Mouse (Mus musculus): ENCODE data around the gene Fgf14. TPM values are rescaled to one million over a fixed set of nuclear protein-coding genes. Genes with fewer than 3 reads are reported as not detected.
"Not testable (repeated sequence)": the region's sequence is repeated elsewhere in the genome, so short reads cannot be mapped to it uniquely, and the experiment has no call there.

Gene Fgf14
- polyA plus RNA-seq, 1 experiment from 2014 or later: 0.03 TPM

- not testable (repeated sequence) for ATAC-seq (ENCODE audit: insufficient read depth); H3K4me1 ChIP-seq (replicated peaks); H3K27ac ChIP-seq (replicated peaks); H3K4me2 ChIP-seq; H3K9ac ChIP-seq; H3K9me3 ChIP-seq (replicated peaks); H3K4me3 ChIP-seq (replicated peaks); H3K27me3 ChIP-seq; H3K36me3 ChIP-seq (replicated peaks)
- 51% methylated on average over 3 of the region's 3 CpGs for WGBS (ENCODE audit: insufficient replicate concordance)
Measured at GRCm38 (mm10) chr14:124033302-124033701, 643.6 kb downstream of the Fgf14 start.

GRCm38 (mm10) chr14:124027886-124028670, 648.8 kb downstream of the Fgf14 start:
- Histone ChIP-seq H3K4me1 (replicated peaks) (no peaks in the 10 kb centered on the region), H3K27me3 (no peaks in the 10 kb centered on the region), H3K4me3 (replicated peaks) (no peak overlapping the region), H3K9ac (no peak overlapping the region), H3K4me2 (no peak overlapping the region), H3K9me3 (replicated peaks) (no peaks in the 10 kb centered on the region), H3K27ac (replicated peaks) (no peak overlapping the region), H3K36me3 (replicated peaks) (no peaks in the 10 kb centered on the region)
- ATAC-seq (ENCODE audit: insufficient read depth): no peak
- WGBS (ENCODE audit: insufficient replicate concordance): 41% methylated on average over 1 of the region's 1 CpGs

- H3K4me3 ChIP-seq (replicated peaks): no peak overlapping the region
- H3K4me2 ChIP-seq: no peak overlapping the region
- 48% methylated on average over 2 of the region's 2 CpGs for WGBS (ENCODE audit: insufficient replicate concordance)
- H3K9ac ChIP-seq: no peak overlapping the region
- ATAC-seq (ENCODE audit: insufficient read depth): no peak
- H3K9me3 ChIP-seq (replicated peaks): no peaks in the 10 kb centered on the region
- no peak overlapping the region for H3K27ac ChIP-seq (replicated peaks)
- no peaks in the 10 kb centered on the region for H3K4me1 ChIP-seq (replicated peaks)
- no peaks in the 10 kb centered on the region for H3K27me3 ChIP-seq
- no peaks in the 10 kb centered on the region for H3K36me3 ChIP-seq (replicated peaks)
Measured at GRCm38 (mm10) chr14:123990591-123991195, 686.2 kb downstream of the Fgf14 start.

GRCm38 (mm10) chr14:123967996-123968395, 708.9 kb downstream of the Fgf14 start:
- no peak overlapping the region for H3K4me2 ChIP-seq
- 74% methylated on average over 6 of the region's 6 CpGs for WGBS (ENCODE audit: insufficient replicate concordance)
- H3K4me1 ChIP-seq (replicated peaks): no peaks in the 10 kb centered on the region
- H3K9ac ChIP-seq: no peak overlapping the region
- no peaks in the 10 kb centered on the region for H3K27me3 ChIP-seq
- ATAC-seq (ENCODE audit: insufficient read depth): no peak
- no peaks in the 10 kb centered on the region for H3K9me3 ChIP-seq (replicated peaks)
- H3K27ac ChIP-seq (replicated peaks): no peak overlapping the region
- no peaks in the 10 kb centered on the region for H3K36me3 ChIP-seq (replicated peaks)
- no peak overlapping the region for H3K4me3 ChIP-seq (replicated peaks)

- WGBS (ENCODE audit: insufficient replicate concordance): 49% methylated on average over 2 of the region's 2 CpGs
- H3K27ac ChIP-seq (replicated peaks): no peak overlapping the region
- no peak overlapping the region for H3K4me3 ChIP-seq (replicated peaks)
- no peaks in the 10 kb centered on the region for H3K36me3 ChIP-seq (replicated peaks)
- no peak for ATAC-seq (ENCODE audit: insufficient read depth)
- no peak overlapping the region for H3K4me2 ChIP-seq
- no peaks in the 10 kb centered on the region for H3K4me1 ChIP-seq (replicated peaks)
- no peaks in the 10 kb centered on the region for H3K9me3 ChIP-seq (replicated peaks)
- H3K27me3 ChIP-seq: no peaks in the 10 kb centered on the region
- no peak overlapping the region for H3K9ac ChIP-seq
Measured at GRCm38 (mm10) chr14:123966531-123966930, 710.4 kb downstream of the Fgf14 start.
